ENCODE assay signal across 13 mouse cellular contexts in genomic region chr7:98499561-98500292, GRCm38 (mm10). TPM values are rescaled to one million over a fixed set of nuclear protein-coding genes. Genes with fewer than 3 reads are reported as not detected.
A peak's percentile ranks its signal among the peaks of the same experiment; 100 is the strongest.
DNase-seq lines count a peak whose midpoint lies in the region; ATAC-seq and TF ChIP-seq lines count a peak whose summit lies in the region.
"Had no signal": no experiment of that assay in that cellular context is flagged by ENCODE, and none has a peak within 500 bp of the region (broad histone marks: within the 10 kb centered on the region; RNA-seq: fewer than 3 reads in every experiment).

No protein-coding gene starts in this region.

- peaks cover 56% of the 10 kb centered on the region for H3K4me1 ChIP-seq in heart, embryonic 10.5 days
- H3K4me1 ChIP-seq in E14TG2a.4 (replicated peaks; ENCODE audit: low read depth, low read length) = peaks cover 15% of the 10 kb centered on the region

- WGBS in heart, embryonic 10.5 days = 75% methylated on average over 25 of the region's 25 CpGs

- H3K9me3 ChIP-seq in heart, embryonic 10.5 days = no peaks in the 10 kb centered on the region
- peaks cover 10% of the 10 kb centered on the region for H3K9me3 ChIP-seq in E14TG2a.4 (ENCODE audit: low read length)

- no peak for ATAC-seq in granulocyte monocyte progenitor cell, adult 5-6 weeks (replicated peaks; ENCODE audit: poor library complexity, severe bottlenecking)

- DNase-seq in heart, embryonic 10.5 days (ENCODE audit: low spot score) = no peak
- no peak for DNase-seq in heart, adult 9 months (ENCODE audit: low spot score in 2 of 2)
- peak; percentile 43 for DNase-seq in cerebellum, adult 11 months
- DNase-seq in forelimb bud, embryonic 11.5 days (ENCODE audit: low read depth, low spot score) = peak; percentile 69
- no peak for DNase-seq in spleen, adult 12 weeks (ENCODE audit: low spot score)
- no peak for DNase-seq in spleen, postnatal 10 days (ENCODE audit: low spot score in 2 of 2)
- DNase-seq: adrenal gland, postnatal 25 days; right cerebral cortex, postnatal 25 days had no signal

- no peak for TF ChIP-seq CTCF in E14TG2a.4 (conservative IDR thresholded peaks at IDR 0.05; ENCODE audit: low read length)

- peak overlapping the region; percentile 37 for H3K27ac ChIP-seq in heart, embryonic 10.5 days
- H3K27ac ChIP-seq: macrophage had no signal

- H3K36me3 ChIP-seq in heart, embryonic 10.5 days = peaks cover 13% of the 10 kb centered on the region
- no peaks in the 10 kb centered on the region for H3K36me3 ChIP-seq in E14TG2a.4 (ENCODE audit: insufficient read depth, low read length)

- no peak overlapping the region for H3K4me3 ChIP-seq in heart, embryonic 10.5 days
- H3K4me3 ChIP-seq in E14TG2a.4 (replicated peaks; ENCODE audit: low read length) = peak overlapping the region; percentile 43

- H3K27me3 ChIP-seq in heart, embryonic 10.5 days (ENCODE audit: insufficient read depth, poor library complexity, severe bottlenecking) = peaks cover 27% of the 10 kb centered on the region; the same call in 1 of the 2 replicates
- peaks cover 80% of the 10 kb centered on the region for H3K27me3 ChIP-seq in E14TG2a.4 (ENCODE audit: insufficient read depth, low read length)

RNA-seq across cellular contexts. Expression of gene Lrrc32, which starts 10.6 kb away (rescaled TPM):
- polyA plus RNA-seq in heart, embryonic 10.5 days (2016; fragmentation: Nextera tagmentation; extraction: Ambion mirVana) = 4.8 and 7.3 TPM in 2 replicates
- not detected in 2 replicates for total RNA-seq in granulocyte monocyte progenitor cell, adult 5-6 weeks (2014; fragmentation: Nextera tagmentation)
- total RNA-seq in granulocyte monocyte progenitor cell, adult 5-6 weeks (2017) = not detected in 2 replicates

RNA-seq across cellular contexts. Expression of gene Gucy2d, which starts 59.5 kb away (rescaled TPM):
- polyA plus RNA-seq in heart, embryonic 10.5 days (2016; fragmentation: Nextera tagmentation; extraction: Ambion mirVana) = not detected in 2 replicates
- not detected in 2 replicates for total RNA-seq in granulocyte monocyte progenitor cell, adult 5-6 weeks (2014; fragmentation: Nextera tagmentation)
- total RNA-seq in granulocyte monocyte progenitor cell, adult 5-6 weeks (2017) = not detected in 2 replicates
- total RNA-seq: adrenal gland, postnatal 25 days had no signal
- polyA plus RNA-seq: limb, embryonic 11.5 days; macrophage; neural tube, embryonic 11.5 days had no signal

Comparison
In these comparisons a context has a peak if more than half of its experiments do, and no peak if none do; other contexts are left out.
1. DNase-seq: peak in cerebellum, adult 11 months (single experiment) and forelimb bud, embryonic 11.5 days (single experiment); none in heart, embryonic 10.5 days (single experiment), heart, adult 9 months (0 of 2), spleen, adult 12 weeks (single experiment) and spleen, postnatal 10 days (0 of 2).